Mouse (Mus musculus) bone marrow, adult 2 months (tissue): ENCODE data around the gene Olfr509. TPM values are rescaled to one million over a fixed set of nuclear protein-coding genes. Genes with fewer than 3 reads are reported as not detected.
"Not testable (repeated sequence)": the region's sequence is repeated elsewhere in the genome, so short reads cannot be mapped to it uniquely, and the experiment has no call there.

Experiments
- H3K27ac ChIP-seq: fragments of 200-500 bp; 2 replicates; pipeline ENCODE4 v1.5.1; 2012; ENCODE audit warnings: low read depth, mild to moderate bottlenecking, control low read depth, inconsistent platforms, low read length; ENCODE audit not compliant: control insufficient read depth, poor library complexity, insufficient read depth
- H3K4me1 ChIP-seq: fragments of 200-500 bp; 2 replicates; pipeline ENCODE4 v1.6.1; 2011; ENCODE audit warnings: low read length; ENCODE audit not compliant: control insufficient read depth, insufficient read depth
- H3K4me3 ChIP-seq: fragments of 200-500 bp; replicated peaks from 2 replicates; pipeline ENCODE3; 2011; ENCODE audit warnings: mild to moderate bottlenecking, low read depth, low read length, control low read depth; ENCODE audit not compliant: control insufficient read depth
- CTCF ChIP-seq: fragments of 200-500 bp; IDR thresholded peaks from 2 replicates; pipeline ENCODE4 v1.5.1; 2011; ENCODE audit warnings: low read length, control low read depth; ENCODE audit not compliant: control insufficient read depth, insufficient read depth
- POLR2A ChIP-seq: fragments of 200-500 bp; IDR thresholded peaks from 2 replicates; pipeline ENCODE4 v1.6.1; 2011; ENCODE audit warnings: low read depth, mild to moderate bottlenecking, control low read depth, low read length, borderline replicate concordance; ENCODE audit not compliant: control insufficient read depth
- WGBS: fragments of 180-500 bp; shearing (Covaris S2); methylation state at CpG from one replicate; pipeline ENCODE4 v1.1.7; 2018; 5-methylcytosine and 5-hydroxymethylcytosine counted together
- polyA plus RNA-seq: library from polyadenylated mRNA; stranded (reverse); fragments of >200 nt; gene quantifications from 2 replicates; pipeline ENCODE4 v1.2.4, GENCODE M21; 2011; ENCODE audit warnings: low replicate concordance; ENCODE audit not compliant: missing spikeins, insufficient read depth, insufficient read length

Gene Olfr509
- polyA plus RNA-seq: not detected in 2 replicates

DNA sequence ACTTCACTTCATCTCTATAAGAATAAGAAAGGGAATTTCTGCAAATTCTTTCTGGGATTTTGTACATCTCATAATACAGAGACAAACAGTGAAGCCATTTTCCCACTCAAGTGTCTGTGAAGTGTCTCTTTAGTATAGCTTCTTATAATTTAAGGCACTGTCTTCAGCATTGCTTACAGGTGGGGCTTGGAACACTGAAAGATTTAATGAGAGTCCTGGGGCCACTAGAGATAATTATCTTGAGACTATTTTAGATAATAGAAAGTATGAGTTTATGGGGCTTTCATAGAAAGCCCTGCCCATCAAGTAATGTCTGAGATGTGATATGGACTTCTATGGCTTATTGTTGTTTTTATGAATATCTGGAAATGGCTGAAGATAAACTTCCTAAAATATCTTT lies at the start of gene Olfr509:
TSS of gene Olfr509 (minus strand) at position 101 of the 400 bp plus-strand sequence.
- no peaks in the 10 kb centered on the region for H3K4me1 ChIP-seq
- H3K27ac ChIP-seq: no peak within 1 kb of the TSS
- no peak for TF ChIP-seq CTCF
- no peak for TF ChIP-seq POLR2A
- no peak within 1 kb of the TSS for H3K4me3 ChIP-seq

DNA sequence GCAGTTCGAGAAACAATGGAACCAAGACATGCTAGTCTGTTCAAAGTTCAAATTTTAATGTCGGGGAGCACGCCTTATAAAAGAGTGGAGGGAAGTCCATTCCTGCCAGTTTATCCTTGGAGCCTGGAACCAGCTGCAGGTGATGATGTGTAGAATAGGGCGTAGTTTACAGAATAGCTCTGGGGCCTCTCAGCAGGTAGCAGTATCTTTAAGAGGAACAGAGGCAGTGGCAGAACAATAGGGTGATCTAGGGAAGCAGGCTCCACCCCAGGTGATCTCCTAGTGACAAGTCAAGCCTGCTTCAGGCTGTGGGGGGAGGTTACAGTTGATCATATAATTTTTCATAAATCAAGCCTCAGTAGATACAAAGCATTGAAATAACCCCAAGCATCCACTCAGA lies 27.2 kb upstream of the Olfr509 start:
- no peak overlapping the region for H3K4me3 ChIP-seq
- H3K27ac ChIP-seq: no peak overlapping the region
- WGBS: 68% methylated on average over 4 of the region's 4 CpGs
- TF ChIP-seq CTCF (no peak), POLR2A (no peak)
- no peaks in the 10 kb centered on the region for H3K4me1 ChIP-seq

DNA sequence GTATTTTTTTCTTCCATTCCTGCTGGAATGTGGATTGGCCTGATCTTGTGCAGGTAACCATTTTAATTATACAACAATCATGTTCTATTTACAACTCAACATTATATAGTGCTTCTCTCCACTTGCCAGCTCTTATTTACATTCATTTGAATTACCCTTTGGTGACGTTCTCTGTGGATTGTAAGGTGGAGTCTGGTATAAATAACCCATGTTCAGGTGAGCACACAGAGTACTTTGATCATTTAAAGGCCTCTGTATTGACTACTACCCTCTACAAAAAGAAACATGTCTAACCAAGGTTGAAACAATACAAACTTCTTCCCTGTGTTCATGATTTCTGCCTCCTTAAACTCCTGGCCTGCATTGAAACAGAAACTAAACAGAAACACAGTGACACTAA lies 19.4 kb upstream of the Olfr509 start:
- Histone ChIP-seq H3K27ac (no peak overlapping the region), H3K4me3 (no peak overlapping the region), H3K4me1 (no peaks in the 10 kb centered on the region)
- 65% methylated on average over 1 of the region's 1 CpGs for WGBS
- TF ChIP-seq POLR2A (no peak), CTCF (no peak)

DNA sequence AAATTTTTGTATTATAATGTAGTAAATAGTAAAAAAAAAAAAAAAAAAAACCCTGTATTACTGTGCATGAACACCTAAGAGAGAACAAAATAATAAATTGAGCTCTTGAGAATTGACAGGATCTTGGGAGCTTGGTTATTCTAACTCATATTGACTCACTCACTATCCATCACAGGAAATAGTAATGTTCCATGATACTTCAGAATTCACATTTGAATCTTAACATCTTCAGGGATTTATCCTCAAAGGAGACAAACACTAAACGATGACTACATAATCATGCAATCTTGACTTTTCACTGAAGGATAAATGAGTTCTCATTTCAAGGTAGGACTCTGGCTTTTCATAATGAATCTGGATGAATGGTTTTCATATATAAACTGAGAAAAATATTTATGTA lies 14.4 kb upstream of the Olfr509 start, which contains the start of gene Olfr510:
TSS of gene Olfr510 (plus strand) at position 301 of the 400 bp plus-strand sequence.
- 85% methylated on average over 1 of the region's 1 CpGs for WGBS
- Histone ChIP-seq H3K27ac (no peak within 1 kb of the TSS), H3K4me1 (no peaks in the 10 kb centered on the region), H3K4me3 (no peak within 1 kb of the TSS)
- no peak for TF ChIP-seq POLR2A

DNA sequence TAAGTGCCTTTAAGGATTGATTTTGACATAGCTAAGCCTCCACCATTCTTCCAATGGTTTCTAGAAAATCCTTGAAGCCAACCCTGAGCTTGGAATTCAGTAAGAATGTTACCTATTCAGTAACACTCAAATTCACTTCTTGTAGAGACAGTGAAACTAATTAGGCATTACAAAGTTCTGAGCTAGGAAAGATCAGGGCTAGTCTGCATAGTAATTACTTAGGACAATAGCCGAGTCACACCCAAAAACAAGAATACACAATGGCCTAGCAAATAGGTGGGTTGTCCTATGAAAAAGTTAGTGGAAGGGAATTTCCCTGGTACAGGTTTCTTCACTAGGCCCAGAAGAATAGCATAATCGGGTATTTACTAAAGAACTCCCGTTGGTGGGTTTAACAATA lies 10.7 kb upstream of the Olfr509 start:
- 71% methylated on average over 3 of the region's 3 CpGs for WGBS
- no peaks in the 10 kb centered on the region for H3K4me1 ChIP-seq
- H3K4me3 ChIP-seq: no peak overlapping the region
- TF ChIP-seq POLR2A (no peak), CTCF (no peak)
- no peak overlapping the region for H3K27ac ChIP-seq

DNA sequence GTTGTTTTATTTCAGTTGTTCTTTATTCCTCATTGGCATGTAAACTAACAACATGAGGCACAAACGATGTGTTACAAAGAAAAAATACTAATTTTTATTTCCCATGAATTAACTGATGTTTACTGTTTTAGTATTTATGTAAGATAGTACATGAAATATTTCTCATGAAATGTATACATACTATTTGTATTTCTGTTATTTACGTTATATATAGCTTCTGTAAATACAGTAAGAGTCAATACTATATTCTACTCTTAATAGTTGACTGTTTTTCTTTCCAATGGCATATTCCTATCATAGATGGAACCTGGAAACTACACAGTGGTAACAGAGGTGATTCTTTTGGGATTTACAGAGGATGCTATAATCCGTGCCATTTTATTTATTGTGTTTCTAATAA lies 22.0 kb downstream of the Olfr509 start, which contains the start of gene Olfr508:
TSS of gene Olfr508 (plus strand) at position 301 of the 400 bp plus-strand sequence.
- no peak within 1 kb of the TSS for H3K27ac ChIP-seq
- no peak within 1 kb of the TSS for H3K4me3 ChIP-seq
- WGBS: 73% methylated on average over 3 of the region's 3 CpGs
- no peak for TF ChIP-seq POLR2A
- TF ChIP-seq CTCF: no peak
- no peaks in the 10 kb centered on the region for H3K4me1 ChIP-seq

DNA sequence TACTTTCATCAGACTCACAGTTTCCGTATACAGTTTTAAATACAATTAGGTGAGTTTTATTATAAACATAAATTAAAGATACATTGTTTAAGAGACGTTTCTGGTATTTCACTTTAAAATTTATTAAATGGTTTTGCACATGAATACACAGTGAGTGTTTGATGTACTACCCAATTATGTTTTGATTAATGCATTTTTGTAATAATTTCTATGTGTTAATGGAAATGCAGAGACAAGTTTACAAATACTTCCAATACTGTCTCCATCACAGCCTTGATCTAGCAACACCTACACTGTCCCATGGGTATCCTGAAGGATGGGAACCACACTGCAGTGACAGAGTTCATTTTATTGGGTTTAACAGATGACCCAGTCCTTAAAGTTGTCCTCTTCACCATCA lies 30.2 kb downstream of the Olfr509 start, which contains the start of gene Olfr507:
TSS of gene Olfr507 (plus strand) at position 301 of the 400 bp plus-strand sequence.
- no peak for TF ChIP-seq POLR2A
- TF ChIP-seq CTCF: no peak
- H3K27ac ChIP-seq: no peak within 1 kb of the TSS
- WGBS: 65% methylated on average over 2 of the region's 2 CpGs
- no peaks in the 10 kb centered on the region for H3K4me1 ChIP-seq
- no peak within 1 kb of the TSS for H3K4me3 ChIP-seq

DNA sequence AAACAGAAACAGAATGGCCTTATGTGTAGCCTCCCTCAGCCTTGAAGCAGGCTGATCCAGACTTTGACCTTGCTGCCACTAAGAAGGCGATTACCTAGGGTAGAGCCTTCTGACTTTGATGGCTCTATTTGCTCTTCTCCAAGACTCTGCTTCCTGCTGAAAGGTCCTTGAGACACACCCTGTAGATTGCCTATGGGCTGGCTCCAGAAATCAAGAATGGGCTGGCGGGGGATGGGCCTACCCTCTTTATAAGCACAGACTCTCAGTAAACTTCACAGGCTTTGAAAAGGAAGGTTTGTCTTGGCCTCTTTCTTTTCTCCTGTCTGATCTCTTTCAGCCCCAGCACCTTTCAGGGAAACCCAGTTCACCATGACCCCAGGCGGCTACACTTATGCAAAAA lies 34.9 kb downstream of the Olfr509 start:
- H3K4me1 ChIP-seq: not testable (repeated sequence)
- 50% methylated on average over 3 of the region's 3 CpGs for WGBS

DNA sequence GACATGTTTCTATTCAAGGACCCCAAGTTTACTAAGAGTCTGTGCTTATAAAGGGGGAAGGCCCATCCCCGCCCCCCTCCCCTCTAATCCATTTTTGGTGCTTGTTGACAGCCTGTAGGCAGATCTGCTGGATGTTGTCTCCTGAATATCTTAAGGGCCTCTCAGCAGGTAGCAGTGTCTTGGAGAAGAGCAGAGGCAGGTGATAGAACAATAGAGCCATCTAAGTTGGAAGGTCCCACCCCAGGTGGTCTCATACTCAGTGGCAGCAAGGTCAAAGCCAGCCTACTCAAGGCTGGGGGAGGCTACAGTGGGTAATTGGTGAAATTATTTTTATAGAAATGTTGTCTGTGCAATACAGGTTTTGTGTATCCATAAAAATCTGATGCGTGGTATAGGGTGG lies 37.6 kb downstream of the Olfr509 start:
- 75% methylated on average over 2 of the region's 2 CpGs for WGBS
- Histone ChIP-seq H3K4me1 (no peaks in the 10 kb centered on the region), H3K27ac (no peak overlapping the region), H3K4me3 (no peak overlapping the region)
- TF ChIP-seq POLR2A: no peak
- TF ChIP-seq CTCF: no peak

More for the DNA sequence above, 34.9 kb downstream of the Olfr509 start:
- not testable (repeated sequence) for H3K4me3 ChIP-seq, H3K27ac ChIP-seq
